Comparison of ENCODE assay signal across 8 mouse cellular contexts in the genomic region with DNA sequence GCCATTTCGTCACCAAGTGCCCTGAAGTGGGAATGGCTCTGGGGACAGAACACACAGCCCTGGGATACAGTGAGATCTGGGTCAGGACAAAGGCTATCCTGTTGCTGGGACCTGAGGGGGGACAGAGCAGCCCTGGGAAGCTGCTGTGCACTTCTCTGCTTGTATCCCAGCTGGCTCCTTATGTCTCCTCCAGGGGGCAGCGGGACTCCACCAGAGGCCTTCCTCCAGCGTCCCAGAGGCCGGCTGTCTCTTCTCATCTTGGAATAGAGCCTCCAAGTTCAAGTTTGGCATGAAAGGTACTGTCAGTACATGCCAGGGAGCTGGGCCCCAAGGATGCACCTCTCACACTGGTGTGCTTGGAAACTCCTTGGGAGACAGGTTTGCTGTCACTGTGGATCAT.
DNase-seq lines count a peak whose midpoint lies in the region; ATAC-seq and TF ChIP-seq lines count a peak whose summit lies in the region.

No protein-coding gene starts in this region.

- H3K4me2 ChIP-seq in forebrain, postnatal 0 days (ENCODE audit: low read depth) = no peak overlapping the region
- no peak overlapping the region for H3K4me2 ChIP-seq in hindbrain, embryonic 12.5 days (replicated peaks)
- H3K4me2 ChIP-seq in midbrain, embryonic 13.5 days (replicated peaks) = no peak overlapping the region

- 13% methylated on average over 4 of the region's 4 CpGs for WGBS in forebrain, postnatal 0 days
- 20% methylated on average over 4 of the region's 4 CpGs for WGBS in hindbrain, embryonic 12.5 days
- 11% methylated on average over 4 of the region's 4 CpGs for WGBS in midbrain, embryonic 13.5 days

- H3K9me3 ChIP-seq in ES-E14 (ENCODE audit: control insufficient read depth, insufficient read depth, low read depth, low read length) = no peaks in the 10 kb centered on the region
- H3K9me3 ChIP-seq in forebrain, postnatal 0 days (ENCODE audit: low read length) = no peaks in the 10 kb centered on the region
- no peaks in the 10 kb centered on the region for H3K9me3 ChIP-seq in hindbrain, embryonic 12.5 days (replicated peaks)
- H3K9me3 ChIP-seq in midbrain, embryonic 13.5 days = no peaks in the 10 kb centered on the region

- no peak overlapping the region for H3K27ac ChIP-seq in ES-E14 (ENCODE audit: insufficient read depth, low read depth, low read length, poor library complexity, severe bottlenecking)
- H3K27ac ChIP-seq in forebrain, postnatal 0 days (ENCODE audit: low read depth, low read length) = no peak overlapping the region
- no peak overlapping the region for H3K27ac ChIP-seq in hindbrain, embryonic 12.5 days
- H3K27ac ChIP-seq in midbrain, embryonic 13.5 days = no peak overlapping the region

- peak; percentile 86 for TF ChIP-seq CTCF in forebrain, postnatal 0 days (IDR thresholded peaks at IDR 0.05; ENCODE audit: low read depth)

- peak; percentile 58 for ATAC-seq in forebrain, postnatal 0 days
- 0 out of 2 replicates have a peak, but pooled peaks have one; percentile 24 for ATAC-seq in hindbrain, embryonic 12.5 days (ENCODE audit: low FRiP score)
- ATAC-seq in midbrain, embryonic 13.5 days = peak; percentile 41; the same call in 1 of the 2 replicates
- no peak; the same call in 1 of the 2 replicates for ATAC-seq in monocyte, adult 5-6 weeks (replicated peaks; ENCODE audit: insufficient number of reproducible peaks, low FRiP score, low TSS enrichment, poor library complexity, severe bottlenecking)

- in situ Hi-C loops in ES-E14 (cut with MboI; ENCODE audit: low sequenced_read_pairs in 2 of 2, unreplicated experiment in 2 of 2) = loop anchor here (25.0 kb wide), 1 partner anchor 393 kb away; no protein-coding TSS in a partner anchor

- H3K27me3 ChIP-seq in forebrain, postnatal 0 days (ENCODE audit: insufficient read depth, low read length) = no peaks in the 10 kb centered on the region
- H3K27me3 ChIP-seq in hindbrain, embryonic 12.5 days = no peaks in the 10 kb centered on the region; the same call in 1 of the 2 replicates
- peaks cover 15% of the 10 kb centered on the region; the same call in 1 of the 2 replicates for H3K27me3 ChIP-seq in midbrain, embryonic 13.5 days

- DNase-seq in ES-E14 (ENCODE audit: low read depth, low spot score) = peak; percentile 38
- DNase-seq in brain, adult 2 months (ENCODE audit: low read depth, low spot score) = peak; percentile 68
- DNase-seq in forebrain, postnatal 0 days = peak; percentile 77
- DNase-seq in layer of hippocampus, postnatal 36 days = peak; percentile 73 to 76
- DNase-seq in spleen, postnatal 14 days (ENCODE audit: low spot score in 2 of 2) = peak; percentile 17 to 40

- no peaks in the 10 kb centered on the region; a peak in 1 of 4 replicates for H3K4me1 ChIP-seq in ES-E14 (ENCODE audit: control insufficient read depth in 2 of 2, insufficient read depth in 2 of 2, low read length in 2 of 2, poor library complexity in 1 of 2)
- no peaks in the 10 kb centered on the region for H3K4me1 ChIP-seq in forebrain, postnatal 0 days (ENCODE audit: insufficient read depth)
- H3K4me1 ChIP-seq in hindbrain, embryonic 12.5 days = peaks cover 16% of the 10 kb centered on the region
- peaks cover 15% of the 10 kb centered on the region for H3K4me1 ChIP-seq in midbrain, embryonic 13.5 days (replicated peaks)

- H3K9ac ChIP-seq in ES-E14 (ENCODE audit: insufficient read depth, low read depth, low read length, poor library complexity, severe bottlenecking) = no peak overlapping the region
- no peak overlapping the region for H3K9ac ChIP-seq in forebrain, postnatal 0 days
- H3K9ac ChIP-seq in hindbrain, embryonic 12.5 days = no peak overlapping the region
- no peak overlapping the region for H3K9ac ChIP-seq in midbrain, embryonic 13.5 days (replicated peaks)

- no peaks in the 10 kb centered on the region for H3K36me3 ChIP-seq in ES-E14 (ENCODE audit: control insufficient read depth, insufficient read depth, low read length, poor library complexity, severe bottlenecking)
- no peaks in the 10 kb centered on the region for H3K36me3 ChIP-seq in forebrain, postnatal 0 days (ENCODE audit: insufficient read depth)
- H3K36me3 ChIP-seq in hindbrain, embryonic 12.5 days = no peaks in the 10 kb centered on the region
- H3K36me3 ChIP-seq in midbrain, embryonic 13.5 days = no peaks in the 10 kb centered on the region

- no peak overlapping the region for H3K4me3 ChIP-seq in ES-E14 (ENCODE audit: insufficient read depth in 1 of 2, low read depth in 1 of 2, low read length in 2 of 2, poor library complexity in 1 of 2, severe bottlenecking in 1 of 2)
- no peak overlapping the region for H3K4me3 ChIP-seq in forebrain, postnatal 0 days (ENCODE audit: low read depth, low read length)
- no peak overlapping the region for H3K4me3 ChIP-seq in hindbrain, embryonic 12.5 days
- H3K4me3 ChIP-seq in midbrain, embryonic 13.5 days (replicated peaks) = no peak overlapping the region

TF ChIP-seq in ES-E14, 5 proteins besides CTCF, POLR2A, EP300 and RAD21:
- no peak for TF ChIP-seq CHD2 (IDR thresholded peaks at IDR 0.05; ENCODE audit: low read depth, low read length)
- TF ChIP-seq ZC3H11A (IDR thresholded peaks at IDR 0.05; ENCODE audit: borderline replicate concordance, low read depth, low read length) = peak; percentile 48; the same call in 1 of the 2 replicates
